Mouse (Mus musculus) cerebellum, adult 2 months (tissue): Measurements from ENCODE around the gene Mpnd. TPM values are rescaled to one million over a fixed set of nuclear protein-coding genes. Genes with fewer than 3 reads are reported as not detected.

Experiments used
- DNase-seq, 2 experiments: peaks; one replicate each; pipeline ENCODE4 v3.0.0; 2021
- H3K27ac ChIP-seq: fragments of 200-500 bp; 2 replicates; pipeline ENCODE4 v1.5.1; 2012; ENCODE audit warnings: low read length, control low read depth, inconsistent platforms; ENCODE audit not compliant: insufficient read depth
- H3K27me3 ChIP-seq: fragments of 200-500 bp; 2 replicates; pipeline ENCODE4 v1.6.1; 2012; ENCODE audit warnings: inconsistent platforms, mild to moderate bottlenecking, low read length, moderate library complexity; ENCODE audit not compliant: control insufficient read depth, insufficient read depth
- H3K4me1 ChIP-seq: fragments of 200-500 bp; 2 replicates; pipeline ENCODE4 v1.6.1; 2011; ENCODE audit warnings: low read length; ENCODE audit not compliant: control insufficient read depth, insufficient read depth
- H3K4me3 ChIP-seq: fragments of 200-500 bp; replicated peaks from 2 replicates; pipeline ENCODE3; 2011; ENCODE audit warnings: mild to moderate bottlenecking, low read depth, low read length, control low read depth; ENCODE audit not compliant: insufficient read depth
- CTCF ChIP-seq: fragments of 200-500 bp; IDR thresholded peaks from 2 replicates; pipeline ENCODE4 v1.5.1; 2011; ENCODE audit warnings: low read depth, mild to moderate bottlenecking, control low read depth, low read length, moderate library complexity, borderline replicate concordance; ENCODE audit not compliant: insufficient read depth
- POLR2A ChIP-seq: fragments of 200-500 bp; IDR thresholded peaks from 2 replicates; pipeline ENCODE4 v1.6.1; 2011; ENCODE audit warnings: low read length, control low read depth, borderline replicate concordance; ENCODE audit not compliant: insufficient read depth
- WGBS: fragments of 180-500 bp; shearing (Covaris S2); methylation state at CpG from one replicate; pipeline ENCODE4 v1.1.7; 2018; 5-methylcytosine and 5-hydroxymethylcytosine counted together
- polyA plus RNA-seq: library from polyadenylated mRNA; depleted of rRNA; stranded (reverse); fragments of >200 nt; gene quantifications from 2 replicates; pipeline ENCODE4 v1.2.3, GENCODE M21; 2012

Mpnd gene
- polyA plus RNA-seq, 1 experiment, result 183 TPM

GRCm38 (mm10) chr17:56017848-56018247 is 12.3 kb downstream of the Mpnd start:
- no peak for TF ChIP-seq POLR2A
- no peak for TF ChIP-seq CTCF
- no peak overlapping the region for H3K4me3 ChIP-seq
- H3K27me3 ChIP-seq, result no peaks in the 10 kb centered on the region
- peaks cover 56% of the 10 kb centered on the region for H3K4me1 ChIP-seq
- H3K27ac ChIP-seq, result peak overlapping the region; percentile 47; the same call in 1 of the 2 replicates
- 79% methylated on average over 7 of the region's 7 CpGs for WGBS
- DNase-seq, result peak in 1 of 2 experiments; percentile 39

- H3K27me3 ChIP-seq, result no peaks in the 10 kb centered on the region
- TF ChIP-seq CTCF (peak; percentile 86), POLR2A (no peak)
- WGBS, result 48% methylated on average over 20 of the region's 20 CpGs
- DNase-seq, result peak; percentile 86 to 89
- H3K27ac ChIP-seq, result peak overlapping the region; percentile 47
- no peak overlapping the region for H3K4me3 ChIP-seq
- peaks cover 63% of the 10 kb centered on the region for H3K4me1 ChIP-seq
These were observed 13.0 kb downstream of the Mpnd start for GRCm38 (mm10) chr17:56018347-56019131.

- WGBS, result 89% methylated on average over 6 of the region's 6 CpGs
These were observed 15.0 kb downstream of the Mpnd start for GRCm38 (mm10) chr17:56020400-56021084.

GRCm38 (mm10) chr17:56021161-56021910 is 15.8 kb downstream of the Mpnd start:
- no peaks in the 10 kb centered on the region for H3K27me3 ChIP-seq
- H3K27ac ChIP-seq, result peak overlapping the region; percentile 72
- H3K4me1 ChIP-seq, result peaks cover 84% of the 10 kb centered on the region
- no peak for TF ChIP-seq POLR2A
- TF ChIP-seq CTCF, result no peak
- DNase-seq, result peak; percentile 43 to 44
- 66% methylated on average over 4 of the region's 4 CpGs for WGBS
- no peak overlapping the region for H3K4me3 ChIP-seq

More at GRCm38 (mm10) chr17:56020400-56021084, 15.0 kb downstream of the Mpnd start:
- peaks cover 81% of the 10 kb centered on the region for H3K4me1 ChIP-seq
- peak overlapping the region; percentile 72; the same call in 1 of the 2 replicates for H3K27ac ChIP-seq
- TF ChIP-seq CTCF, result no peak
- no peak for TF ChIP-seq POLR2A
- no peaks in the 10 kb centered on the region for H3K27me3 ChIP-seq
- no peak overlapping the region for H3K4me3 ChIP-seq
- DNase-seq, result peak; percentile 42 to 54

- WGBS, result 33% methylated on average over 2 of the region's 2 CpGs
- no peak overlapping the region for H3K4me3 ChIP-seq
- no peaks in the 10 kb centered on the region for H3K27me3 ChIP-seq
- H3K27ac ChIP-seq, result peak overlapping the region; percentile 72
- DNase-seq, result peak; percentile 74 to 79
- H3K4me1 ChIP-seq, result peaks cover 88% of the 10 kb centered on the region
- TF ChIP-seq POLR2A, result no peak
- TF ChIP-seq CTCF, result no peak
These were observed 16.8 kb downstream of the Mpnd start for GRCm38 (mm10) chr17:56022131-56022988.

- Histone ChIP-seq H3K27ac (peak overlapping the region; percentile 72), H3K4me1 (peaks cover 93% of the 10 kb centered on the region), H3K27me3 (no peaks in the 10 kb centered on the region), H3K4me3 (no peak overlapping the region)
- WGBS, result 6% methylated on average over 4 of the region's 4 CpGs
- TF ChIP-seq CTCF, result no peak
- TF ChIP-seq POLR2A, result no peak
- DNase-seq, result no peak
These were observed 17.4 kb downstream of the Mpnd start for GRCm38 (mm10) chr17:56022989-56023290.

GRCm38 (mm10) chr17:56023386-56023785 is 17.9 kb downstream of the Mpnd start:
- Histone ChIP-seq H3K27ac (peak overlapping the region; percentile 72), H3K4me1 (peaks cover 94% of the 10 kb centered on the region), H3K27me3 (no peaks in the 10 kb centered on the region), H3K4me3 (no peak overlapping the region)
- DNase-seq, result peak; percentile 14 to 28
- whole genome bisulfite sequencing, result 82% methylated on average over 5 of the region's 5 CpGs
- TF ChIP-seq CTCF, result no peak
- no peak for TF ChIP-seq POLR2A
